Mouse (Mus musculus) urinary bladder, postnatal 0 days (tissue): Measurements from ENCODE around the gene Gsdma. TPM values are rescaled to one million over a fixed set of nuclear protein-coding genes. Genes with fewer than 3 reads are reported as not detected.

Experiments used
- polyA plus RNA-seq: library from polyadenylated mRNA; unstranded; fragments of >200 nt; fragmentation: Nextera tagmentation; extraction: Ambion mirVana; gene quantifications from 2 replicates; pipeline ENCODE4 v1.2.1, GENCODE M21; 2015

Gsdma gene
- 2.4 and 2.8 TPM in 2 replicates for polyA plus RNA-seq

GRCm38 (mm10) chr11:98664091-98664490 lies at the start of gene Gsdma:
TSS of gene Gsdma (plus strand) at chr11:98664351.

GRCm38 (mm10) chr11:98625611-98626410 lies 38.3 kb upstream of the Gsdma start, which contains the start of the genes Gm12355 and Gsdma3:
TSS of gene Gm12355 (minus strand) at chr11:98625661.
TSS of gene Gsdma3 (plus strand) at chr11:98626360.

GRCm38 (mm10) chr11:98646459-98646858 lies 17.7 kb upstream of the Gsdma start, which contains the start of gene Gsdma2:
TSS of gene Gsdma2 (plus strand) at chr11:98646759.

GRCm38 (mm10) chr11:98681786-98682745 lies 17.9 kb downstream of the Gsdma start, which contains the start of gene Psmd3:
TSS of gene Psmd3 (plus strand) at chr11:98682554.

GRCm38 (mm10) chr11:98701213-98701670 lies 37.1 kb downstream of the Gsdma start, which contains the start of gene Csf3:
TSS of gene Csf3 (plus strand) at chr11:98701263.

Other genes with a start within 250 kb of the Gsdma start
- 68.4 and 69.1 TPM in 2 replicates for gene Mien1, start 225.4 kb upstream of the Gsdma start, polyA plus RNA-seq
- gene Grb7, start 218.0 kb upstream of the Gsdma start, polyA plus RNA-seq = 18.8 and 21.9 TPM in 2 replicates
- 2.3 and 2.8 TPM in 2 replicates for gene Ikzf3, start 118.3 kb upstream of the Gsdma start, polyA plus RNA-seq
- gene Zpbp2, start 113.3 kb upstream of the Gsdma start, polyA plus RNA-seq = 0.16 and 0.56 TPM in 2 replicates
- 49.1 and 50.2 TPM in 2 replicates for gene Ormdl3, start 77.0 kb upstream of the Gsdma start, polyA plus RNA-seq
- not detected in 2 replicates for gene Lrrc3c, start 66.1 kb upstream of the Gsdma start, polyA plus RNA-seq
- 0.51 and 0.59 TPM in 2 replicates for gene Gm12355, start 38.7 kb upstream of the Gsdma start, polyA plus RNA-seq
- gene Gsdma3, start 38.0 kb upstream of the Gsdma start, polyA plus RNA-seq = not detected in 2 replicates
- gene Gsdma2, start 17.6 kb upstream of the Gsdma start, polyA plus RNA-seq = not detected in 2 replicates
- gene Psmd3, start 18.2 kb downstream of the Gsdma start, polyA plus RNA-seq = 117 and 120 TPM in 2 replicates
- 0.72 and 0.96 TPM in 2 replicates for gene Csf3, start 36.9 kb downstream of the Gsdma start, polyA plus RNA-seq
- gene Med24, start 65.1 kb downstream of the Gsdma start, polyA plus RNA-seq = 16.3 and 20.1 TPM in 2 replicates
- gene Thra, start 76.3 kb downstream of the Gsdma start, polyA plus RNA-seq = 24.8 and 25.4 TPM in 2 replicates
- gene Nr1d1, start 111.0 kb downstream of the Gsdma start, polyA plus RNA-seq = 6.4 and 9.4 TPM in 2 replicates
- 11.6 and 13.5 TPM in 2 replicates for gene Msl1, start 131.2 kb downstream of the Gsdma start, polyA plus RNA-seq
- 16.1 and 18.2 TPM in 2 replicates for gene Casc3, start 140.6 kb downstream of the Gsdma start, polyA plus RNA-seq
- gene Rapgefl1, start 172.4 kb downstream of the Gsdma start, polyA plus RNA-seq = 1.9 and 2.6 TPM in 2 replicates
- gene Wipf2, start 199.3 kb downstream of the Gsdma start, polyA plus RNA-seq = 4.3 and 4.6 TPM in 2 replicates
- gene Cdc6, start 243.4 kb downstream of the Gsdma start, polyA plus RNA-seq = 8.0 and 10.8 TPM in 2 replicates